Mouse (Mus musculus) gastrocnemius, postnatal 4 days (tissue): Measurements from ENCODE around the gene Obscn. TPM values are rescaled to one million over a fixed set of nuclear protein-coding genes. Genes with fewer than 3 reads are reported as not detected.

Source experiments
- DNase-seq, 2 experiments: peaks; one replicate each; pipeline ENCODE4 v3.0.0; 2021 to 2022; ENCODE audit warnings: low spot score in 2 of 2, mixed read lengths in 2 of 2
- total RNA-seq, 2 experiments: library from RNA; stranded (reverse); gene quantifications; 2 replicates each; pipeline ENCODE4 v1.2.3; 2021

Gene Obscn
- total RNA-seq, 2 experiments from 2014 or later: 462 to 554 TPM

GRCm38 (mm10) chr11:59142962-59143361 lies 6.8 kb upstream of the Obscn start:
- DNase-seq: no peak

GRCm38 (mm10) chr11:59141772-59142370 lies 5.7 kb upstream of the Obscn start:
- DNase-seq: no peak

GRCm38 (mm10) chr11:59138537-59139486 lies 2.6 kb upstream of the Obscn start:
- no peak for DNase-seq

GRCm38 (mm10) chr11:59136994-59137706 lies 948 bp upstream of the Obscn start:
- no peak for DNase-seq

- DNase-seq: no peak
Measured at GRCm38 (mm10) chr11:59135051-59135820, 966 bp downstream of the Obscn start.

- DNase-seq: no peak
Measured at GRCm38 (mm10) chr11:59134373-59134997, 1.7 kb downstream of the Obscn start.

- DNase-seq: no peak
Measured at GRCm38 (mm10) chr11:59132065-59132464, 4.1 kb downstream of the Obscn start.

GRCm38 (mm10) chr11:59131348-59131919 lies 4.8 kb downstream of the Obscn start:
- DNase-seq: no peak

GRCm38 (mm10) chr11:59130782-59131181 lies 5.4 kb downstream of the Obscn start:
- DNase-seq: no peak

- no peak for DNase-seq
Measured at GRCm38 (mm10) chr11:59105945-59106344, 30.3 kb downstream of the Obscn start.

GRCm38 (mm10) chr11:59102324-59102723 lies 33.9 kb downstream of the Obscn start:
- DNase-seq: no peak

- no peak for DNase-seq
Measured at GRCm38 (mm10) chr11:59098339-59098738, 37.9 kb downstream of the Obscn start.

GRCm38 (mm10) chr11:59097770-59098169 lies 38.4 kb downstream of the Obscn start:
- DNase-seq: no peak

- DNase-seq: no peak
Measured at GRCm38 (mm10) chr11:59094213-59094612, 42.0 kb downstream of the Obscn start.

GRCm38 (mm10) chr11:59087581-59087980 lies 48.6 kb downstream of the Obscn start:
- no peak for DNase-seq

- DNase-seq: no peak
Measured at GRCm38 (mm10) chr11:59085200-59085599, 51.0 kb downstream of the Obscn start.

- no peak for DNase-seq
Measured at GRCm38 (mm10) chr11:59083125-59083524, 53.1 kb downstream of the Obscn start.

GRCm38 (mm10) chr11:59078311-59078710 lies 57.9 kb downstream of the Obscn start:
- no peak for DNase-seq

- DNase-seq: no peak
Measured at GRCm38 (mm10) chr11:59070321-59070720, 65.9 kb downstream of the Obscn start.

GRCm38 (mm10) chr11:59068922-59069321 lies 67.3 kb downstream of the Obscn start:
- no peak for DNase-seq
